Mouse (Mus musculus) lung, postnatal 0 days (tissue): ENCODE results near the gene Dffb. TPM values are rescaled to one million over a fixed set of nuclear protein-coding genes. Genes with fewer than 3 reads are reported as not detected.
"Not testable (repeated sequence)": the region's sequence is repeated elsewhere in the genome, so short reads cannot be mapped to it uniquely, and the experiment has no call there.

ENCODE experiments used
- ATAC-seq: fragments of 200-750 bp; cut with Nextera tagmentation; 2 replicates; pipeline ENCODE4 v1.8.0; 2017; ENCODE audit warnings: moderate library complexity
- DNase-seq: peaks from one replicate; pipeline ENCODE4 v3.0.0-alpha.2; 2016; ENCODE audit warnings: low spot score
- H3K27ac ChIP-seq: fragments of 300-500 bp; sonication (generic); 2 replicates; pipeline ENCODE4 v1.5.1; 2014; ENCODE audit warnings: antibody characterized with exemption, mild to moderate bottlenecking, low read length, mixed read lengths
- H3K27me3 ChIP-seq: fragments of 300-500 bp; sonication (generic); replicated peaks from 2 replicates; pipeline ENCODE4 v1.6.1; 2014; ENCODE audit warnings: low read length, mixed read lengths; ENCODE audit not compliant: insufficient read depth
- H3K36me3 ChIP-seq: fragments of 300-500 bp; sonication (generic); 2 replicates; pipeline ENCODE4 v1.6.1; 2014; ENCODE audit warnings: low read length, mixed read lengths; ENCODE audit not compliant: insufficient read depth
- H3K4me1 ChIP-seq: fragments of 300-500 bp; sonication (generic); 2 replicates; pipeline ENCODE4 v1.6.1; 2014; ENCODE audit warnings: antibody characterized with exemption, low read depth, low read length, mixed read lengths; ENCODE audit not compliant: insufficient read depth
- H3K4me2 ChIP-seq: fragments of 300-500 bp; sonication (generic); replicated peaks from 2 replicates; pipeline ENCODE4 v1.6.1; 2014; ENCODE audit warnings: low read depth, mild to moderate bottlenecking, low read length, moderate library complexity, mixed read lengths
- H3K4me3 ChIP-seq: fragments of 300-500 bp; sonication (generic); 2 replicates; pipeline ENCODE4 v1.5.1; 2014; ENCODE audit warnings: low read depth, low read length
- H3K9ac ChIP-seq: fragments of 300-500 bp; sonication (generic); replicated peaks from 2 replicates; pipeline ENCODE4 v1.6.1; 2014; ENCODE audit warnings: low read depth, mild to moderate bottlenecking
- H3K9me3 ChIP-seq: fragments of 300-500 bp; sonication (generic); 2 replicates; pipeline ENCODE4 v1.6.1; 2016; ENCODE audit warnings: low read length, mixed read lengths
- CTCF ChIP-seq: IDR thresholded peaks from 2 replicates; pipeline ENCODE4 v1.5.1; 2016; ENCODE audit warnings: antibody characterized with exemption, mild to moderate bottlenecking
- EP300 ChIP-seq: IDR thresholded peaks from 2 replicates; pipeline ENCODE4 v1.6.1; 2016; ENCODE audit warnings: antibody characterized with exemption, mild to moderate bottlenecking, control low read depth
- WGBS: fragments of 180-500 bp; shearing (Covaris S2); extraction: QIAGEN DNeasy Blood & Tissue Kit; methylation state at CpG from one replicate; pipeline ENCODE4 v1.1.7; 2014; 5-methylcytosine and 5-hydroxymethylcytosine counted together
- polyA plus RNA-seq: library from polyadenylated mRNA; unstranded; fragments of >200 nt; fragmentation: Nextera tagmentation; extraction: Ambion mirVana; gene quantifications from 2 replicates; pipeline ENCODE4 v1.2.1, GENCODE M21; 2015

Dffb gene
- polyA plus RNA-seq, 1 experiment from 2014 or later = 8.1 TPM

- H3K27me3 ChIP-seq = no peaks in the 10 kb centered on the region
- H3K27ac ChIP-seq = no peak overlapping the region
- H3K4me3 ChIP-seq = no peak overlapping the region
- no peak overlapping the region for H3K4me2 ChIP-seq
- DNase-seq (no peak), ATAC-seq (no peak)
- WGBS = 60% methylated on average over 4 of the region's 4 CpGs
- H3K36me3 ChIP-seq = no peaks in the 10 kb centered on the region
- no peaks in the 10 kb centered on the region for H3K4me1 ChIP-seq
- no peaks in the 10 kb centered on the region for H3K9me3 ChIP-seq
- H3K9ac ChIP-seq = no peak overlapping the region
- TF ChIP-seq CTCF = no peak
- no peak for TF ChIP-seq EP300
These were observed 45.0 kb downstream of the Dffb start for GRCm38 (mm10) chr4:153929921-153930320.

- Histone ChIP-seq H3K4me1 (no peaks in the 10 kb centered on the region), H3K27ac (no peak overlapping the region), H3K36me3 (no peaks in the 10 kb centered on the region), H3K9ac (no peak overlapping the region), H3K9me3 (no peaks in the 10 kb centered on the region), H3K4me2 (no peak overlapping the region), H3K27me3 (no peaks in the 10 kb centered on the region), H3K4me3 (no peak overlapping the region)
- DNase-seq (no peak), ATAC-seq (no peak)
- TF ChIP-seq EP300 (no peak), CTCF (no peak)
- WGBS = 53% methylated on average over 10 of the region's 10 CpGs
These were observed 45.5 kb downstream of the Dffb start for GRCm38 (mm10) chr4:153929425-153929824.

GRCm38 (mm10) chr4:153928772-153929299, 46.1 kb downstream of the Dffb start:
- no peak overlapping the region for H3K9ac ChIP-seq
- H3K27me3 ChIP-seq = no peaks in the 10 kb centered on the region
- no peaks in the 10 kb centered on the region for H3K4me1 ChIP-seq
- no peak overlapping the region for H3K4me2 ChIP-seq
- no peak overlapping the region for H3K4me3 ChIP-seq
- 81% methylated on average over 11 of the region's 11 CpGs for WGBS
- no peaks in the 10 kb centered on the region for H3K9me3 ChIP-seq
- H3K36me3 ChIP-seq = no peaks in the 10 kb centered on the region
- TF ChIP-seq EP300 (no peak), CTCF (no peak)
- ATAC-seq (no peak), DNase-seq (no peak)
- H3K27ac ChIP-seq = no peak overlapping the region

GRCm38 (mm10) chr4:153922090-153922489, 52.8 kb downstream of the Dffb start:
- H3K27me3 ChIP-seq, H3K4me1 ChIP-seq, H3K9ac ChIP-seq, ATAC-seq, H3K4me2 ChIP-seq, H3K4me3 ChIP-seq, H3K36me3 ChIP-seq, H3K9me3 ChIP-seq, DNase-seq, H3K27ac ChIP-seq: not testable (repeated sequence)
- TF ChIP-seq CTCF = peak; percentile 15; the same call in 1 of the 2 replicates
- 33% methylated on average over 4 of the region's 4 CpGs for WGBS

- DNase-seq (no peak), ATAC-seq (no peak)
- no peaks in the 10 kb centered on the region for H3K27me3 ChIP-seq
- no peak overlapping the region for H3K27ac ChIP-seq
- H3K4me1 ChIP-seq = no peaks in the 10 kb centered on the region
- H3K4me3 ChIP-seq = no peak overlapping the region
- H3K36me3 ChIP-seq = no peaks in the 10 kb centered on the region
- H3K9me3 ChIP-seq = no peaks in the 10 kb centered on the region
- TF ChIP-seq CTCF (no peak), EP300 (no peak)
- no peak overlapping the region for H3K4me2 ChIP-seq
- no peak overlapping the region for H3K9ac ChIP-seq
- 61% methylated on average over 9 of the region's 9 CpGs for WGBS
These were observed 54.3 kb downstream of the Dffb start for GRCm38 (mm10) chr4:153920517-153921233.

GRCm38 (mm10) chr4:153917773-153918500, 57.0 kb downstream of the Dffb start:
- no peaks in the 10 kb centered on the region for H3K4me1 ChIP-seq
- ATAC-seq = no peak
- TF ChIP-seq EP300 (no peak), CTCF (no peak)
- H3K9ac ChIP-seq = no peak overlapping the region
- no peak overlapping the region for H3K4me3 ChIP-seq
- no peaks in the 10 kb centered on the region for H3K9me3 ChIP-seq
- WGBS = 32% methylated on average over 8 of the region's 8 CpGs
- H3K27ac ChIP-seq = no peak overlapping the region
- no peak overlapping the region for H3K4me2 ChIP-seq
- no peaks in the 10 kb centered on the region for H3K36me3 ChIP-seq
- no peaks in the 10 kb centered on the region for H3K27me3 ChIP-seq
- DNase-seq = no peak

Other genes with a start within 250 kb of the Dffb start
- 57.6 and 61.5 TPM in 2 replicates for gene A430005L14Rik, start 17.9 kb downstream of the Dffb start, polyA plus RNA-seq
- gene Cep104, start 68 bp upstream of the Dffb start, polyA plus RNA-seq = 9.6 and 10.1 TPM in 2 replicates
- 15.2 and 15.4 TPM in 2 replicates for gene Lrrc47, start 36.6 kb upstream of the Dffb start, polyA plus RNA-seq
- 57.9 and 59.4 TPM in 2 replicates for gene Smim1, start 51.1 kb upstream of the Dffb start, polyA plus RNA-seq
- gene Ccdc27, start 67.6 kb upstream of the Dffb start, polyA plus RNA-seq = not detected in 2 replicates
- 1.8 and 2.6 TPM in 2 replicates for gene Trp73, start 165.1 kb upstream of the Dffb start, polyA plus RNA-seq
- gene Wrap73, start 167.2 kb upstream of the Dffb start, polyA plus RNA-seq = 19.8 and 21.6 TPM in 2 replicates
- gene Tprgl, start 185.5 kb upstream of the Dffb start, polyA plus RNA-seq = 249 and 268 TPM in 2 replicates
- gene Megf6, start 195.6 kb upstream of the Dffb start, polyA plus RNA-seq = 24.1 and 25.5 TPM in 2 replicates